Mouse (Mus musculus) heart, postnatal 0 days (tissue): ENCODE results near the gene Coil. TPM values are rescaled to one million over a fixed set of nuclear protein-coding genes. Genes with fewer than 3 reads are reported as not detected.

Source experiments
- ATAC-seq: fragments of 200-750 bp; cut with Nextera tagmentation; 2 replicates; pipeline ENCODE4 v1.8.0; 2017; ENCODE audit warnings: low read depth, moderate number of reproducible peaks, moderate library complexity; ENCODE audit not compliant: insufficient read depth
- DNase-seq: peaks from one replicate; pipeline ENCODE4 v3.0.0-alpha.2; 2016; ENCODE audit warnings: low spot score
- H3K27ac ChIP-seq: fragments of 300-500 bp; sonication (generic); 2 replicates; pipeline ENCODE4 v1.5.1; 2014; ENCODE audit warnings: low read depth, mild to moderate bottlenecking
- H3K27me3 ChIP-seq: fragments of 300-500 bp; sonication (generic); 2 replicates; pipeline ENCODE4 v1.6.1; 2014; ENCODE audit warnings: low read length, mixed read lengths; ENCODE audit not compliant: control insufficient read depth, insufficient read depth
- H3K36me3 ChIP-seq: fragments of 300-500 bp; sonication (generic); replicated peaks from 2 replicates; pipeline ENCODE4 v1.6.1; 2014; ENCODE audit warnings: low read length, mixed read lengths; ENCODE audit not compliant: control insufficient read depth, insufficient read depth
- H3K4me1 ChIP-seq: fragments of 300-500 bp; sonication (generic); 2 replicates; pipeline ENCODE4 v1.6.1; 2014; ENCODE audit warnings: antibody characterized with exemption; ENCODE audit not compliant: control insufficient read depth, insufficient read depth
- H3K4me2 ChIP-seq: fragments of 300-500 bp; sonication (generic); 2 replicates; pipeline ENCODE4 v1.6.1; 2014; ENCODE audit warnings: low read depth, mild to moderate bottlenecking, low read length, moderate library complexity
- H3K4me3 ChIP-seq: fragments of 300-500 bp; sonication (generic); 2 replicates; pipeline ENCODE4 v1.5.1; 2014; ENCODE audit warnings: low read depth, low read length
- H3K9ac ChIP-seq: fragments of 300-500 bp; sonication (generic); replicated peaks from 2 replicates; pipeline ENCODE4 v1.6.1; 2014; ENCODE audit warnings: low read depth, low read length, mixed read lengths
- H3K9me3 ChIP-seq: fragments of 300-500 bp; sonication (generic); replicated peaks from 2 replicates; pipeline ENCODE4 v1.6.1; 2016; ENCODE audit warnings: low read length; ENCODE audit not compliant: control insufficient read depth
- CTCF ChIP-seq: IDR thresholded peaks from 2 replicates; pipeline ENCODE4 v1.5.1; 2016; ENCODE audit warnings: antibody characterized with exemption, control low read depth, low read depth
- EP300 ChIP-seq: IDR thresholded peaks from 2 replicates; pipeline ENCODE4 v1.6.1; 2016; ENCODE audit warnings: antibody characterized with exemption, low read depth
- WGBS: fragments of 180-500 bp; shearing (Covaris S2); extraction: QIAGEN DNeasy Blood & Tissue Kit; methylation state at CpG from one replicate; pipeline ENCODE4 v1.1.7; 2014; 5-methylcytosine and 5-hydroxymethylcytosine counted together
- polyA plus RNA-seq: library from polyadenylated mRNA; unstranded; fragments of >200 nt; fragmentation: Nextera tagmentation; extraction: Ambion mirVana; gene quantifications from 2 replicates; pipeline ENCODE4 v1.2.1, GENCODE M21; 2015
- total RNA-seq: library from RNA; depleted of rRNA; stranded (reverse); fragments of >200 nt; gene quantifications from 2 replicates; pipeline ENCODE4 v1.2.3, GENCODE M21; 2014; ENCODE audit warnings: low replicate concordance

The Coil gene
- total and polyA plus RNA-seq, 2 experiments from 2014 or later = 4.6 to 8.5 TPM

- peak overlapping the region; percentile 22; the same call in 1 of the 2 replicates for H3K27ac ChIP-seq
- TF ChIP-seq CTCF (no peak), EP300 (no peak)
- H3K4me3 ChIP-seq = no peak overlapping the region
- no peak for ATAC-seq
- DNase-seq = no peak
- H3K36me3 ChIP-seq = peaks cover 36% of the 10 kb centered on the region
- H3K27me3 ChIP-seq = no peaks in the 10 kb centered on the region
- H3K4me1 ChIP-seq = peaks cover 15% of the 10 kb centered on the region; the same call in 1 of the 2 replicates
- H3K9me3 ChIP-seq = no peaks in the 10 kb centered on the region
- WGBS = 34% methylated on average over 7 of the region's 7 CpGs
- H3K4me2 ChIP-seq = no peak overlapping the region
- H3K9ac ChIP-seq = no peak overlapping the region
Observed at GRCm38 (mm10) chr11:89021687-89022086, 51.6 kb downstream of the Coil start.

- H3K36me3 ChIP-seq = peaks cover 31% of the 10 kb centered on the region
- no peak overlapping the region for H3K9ac ChIP-seq
- H3K4me1 ChIP-seq = peaks cover 15% of the 10 kb centered on the region; the same call in 1 of the 2 replicates
- no peak overlapping the region for H3K4me3 ChIP-seq
- no peak for ATAC-seq
- no peak overlapping the region for H3K4me2 ChIP-seq
- TF ChIP-seq CTCF (no peak), EP300 (no peak)
- DNase-seq = no peak
- H3K27me3 ChIP-seq = no peaks in the 10 kb centered on the region
- H3K9me3 ChIP-seq = no peaks in the 10 kb centered on the region
- H3K27ac ChIP-seq = no peak overlapping the region
- 44% methylated on average over 8 of the region's 8 CpGs for WGBS
Observed at GRCm38 (mm10) chr11:89022120-89022731, 52.2 kb downstream of the Coil start.

GRCm38 (mm10) chr11:89023477-89023876 is 53.4 kb downstream of the Coil start:
- no peak overlapping the region for H3K4me3 ChIP-seq
- DNase-seq = no peak
- H3K36me3 ChIP-seq = peaks cover 18% of the 10 kb centered on the region
- peak overlapping the region; percentile 63 for H3K27ac ChIP-seq
- peaks cover 22% of the 10 kb centered on the region for H3K4me1 ChIP-seq
- no peak for TF ChIP-seq EP300
- TF ChIP-seq CTCF = no peak
- H3K9ac ChIP-seq = no peak overlapping the region
- no peak overlapping the region for H3K4me2 ChIP-seq
- 59% methylated on average over 10 of the region's 10 CpGs for WGBS
- no peaks in the 10 kb centered on the region for H3K27me3 ChIP-seq
- no peak for ATAC-seq
- H3K9me3 ChIP-seq = no peaks in the 10 kb centered on the region

- H3K36me3 ChIP-seq = peaks cover 12% of the 10 kb centered on the region; the same call in 1 of the 2 replicates
- H3K9ac ChIP-seq = no peak overlapping the region
- peak; percentile 60 for ATAC-seq
- WGBS = 28% methylated on average over 11 of the region's 11 CpGs
- no peaks in the 10 kb centered on the region for H3K27me3 ChIP-seq
- TF ChIP-seq EP300 (peak; percentile 69; the same call in 1 of the 2 replicates), CTCF (no peak)
- no peaks in the 10 kb centered on the region for H3K9me3 ChIP-seq
- no peak overlapping the region for H3K4me3 ChIP-seq
- H3K4me1 ChIP-seq = peaks cover 24% of the 10 kb centered on the region
- H3K4me2 ChIP-seq = peak overlapping the region; percentile 25; the same call in 1 of the 2 replicates
- H3K27ac ChIP-seq = peak overlapping the region; percentile 63
- DNase-seq = peak; percentile 72
Observed at GRCm38 (mm10) chr11:89024181-89024881, 54.3 kb downstream of the Coil start.

GRCm38 (mm10) chr11:89025603-89026002 is 55.6 kb downstream of the Coil start:
- DNase-seq = no peak
- H3K4me3 ChIP-seq = no peak overlapping the region
- H3K4me2 ChIP-seq = no peak overlapping the region
- 75% methylated on average over 3 of the region's 3 CpGs for WGBS
- 0 out of 2 replicates have a peak, but pooled peaks cover 3% of the 10 kb centered on the region for H3K36me3 ChIP-seq
- ATAC-seq = no peak
- H3K9ac ChIP-seq = no peak overlapping the region
- peak overlapping the region; percentile 35 for H3K27ac ChIP-seq
- peaks cover 24% of the 10 kb centered on the region for H3K4me1 ChIP-seq
- no peaks in the 10 kb centered on the region for H3K27me3 ChIP-seq
- TF ChIP-seq CTCF (no peak), EP300 (no peak)
- H3K9me3 ChIP-seq = no peaks in the 10 kb centered on the region
